Mouse (Mus musculus) midbrain, embryonic 11.5 days (tissue): ENCODE results near the gene Stfa2. TPM values are rescaled to one million over a fixed set of nuclear protein-coding genes. Genes with fewer than 3 reads are reported as not detected.
"Not testable (repeated sequence)": the region's sequence is repeated elsewhere in the genome, so short reads cannot be mapped to it uniquely, and the experiment has no call there.

Source experiments
- ATAC-seq: fragments of 200-750 bp; cut with Nextera tagmentation; 2 replicates; pipeline ENCODE4 v1.8.0; 2017; ENCODE audit warnings: moderate TSS enrichment, moderate library complexity; ENCODE audit not compliant: low FRiP score
- DNase-seq: peaks from one replicate; pipeline ENCODE4 v3.0.0; 2015; ENCODE audit warnings: low spot score; ENCODE audit errors: missing footprints
- H3K27ac ChIP-seq: fragments of 300-500 bp; sonication (generic); 2 replicates; pipeline ENCODE4 v1.5.1; 2014; ENCODE audit warnings: low read depth, low read length
- H3K27me3 ChIP-seq: fragments of 300-500 bp; sonication (generic); 2 replicates; pipeline ENCODE4 v1.6.1; 2014; ENCODE audit warnings: mild to moderate bottlenecking, low read length, moderate library complexity, mixed read lengths; ENCODE audit not compliant: control insufficient read depth, insufficient read depth
- H3K36me3 ChIP-seq: fragments of 300-500 bp; sonication (generic); 2 replicates; pipeline ENCODE4 v1.6.1; 2014; ENCODE audit warnings: mild to moderate bottlenecking, low read length, moderate library complexity, mixed read lengths; ENCODE audit not compliant: control insufficient read depth, insufficient read depth
- H3K4me1 ChIP-seq: fragments of 300-500 bp; sonication (generic); 2 replicates; pipeline ENCODE4 v1.6.1; 2014; ENCODE audit warnings: low read length; ENCODE audit not compliant: control insufficient read depth, insufficient read depth
- H3K4me2 ChIP-seq: fragments of 300-500 bp; sonication (generic); 2 replicates; pipeline ENCODE4 v1.6.1; 2014; ENCODE audit warnings: mild to moderate bottlenecking, moderate library complexity
- H3K4me3 ChIP-seq: fragments of 300-500 bp; sonication (generic); 2 replicates; pipeline ENCODE4 v1.5.1; 2014; ENCODE audit warnings: low read depth, low read length
- H3K9ac ChIP-seq: fragments of 300-500 bp; sonication (generic); 2 replicates; pipeline ENCODE4 v1.6.1; 2014; ENCODE audit warnings: low read length
- H3K9me3 ChIP-seq: fragments of 300-500 bp; sonication (generic); 2 replicates; pipeline ENCODE4 v1.6.1; 2016; ENCODE audit warnings: low read length; ENCODE audit not compliant: control insufficient read depth
- WGBS: fragments of 180-500 bp; shearing (Covaris S2); extraction: QIAGEN DNeasy Blood & Tissue Kit; methylation state at CpG from one replicate; pipeline ENCODE4 v1.1.7; 2014; 5-methylcytosine and 5-hydroxymethylcytosine counted together
- polyA plus RNA-seq: library from polyadenylated mRNA; unstranded; fragments of >200 nt; fragmentation: Nextera tagmentation; extraction: Ambion mirVana; gene quantifications from 2 replicates; pipeline ENCODE4 v1.2.1, GENCODE M21; 2014

The Stfa2 gene
- not detected in 2 replicates for polyA plus RNA-seq

- no peak within 1 kb of the TSS for H3K27ac ChIP-seq
- DNase-seq = no peak
- H3K9me3 ChIP-seq = no peaks in the 10 kb centered on the region
- no peak within 1 kb of the TSS for H3K4me2 ChIP-seq
- H3K4me1 ChIP-seq = no peaks in the 10 kb centered on the region
- no peaks in the 10 kb centered on the region for H3K27me3 ChIP-seq
- no peak within 1 kb of the TSS for H3K4me3 ChIP-seq
- H3K36me3 ChIP-seq = no peaks in the 10 kb centered on the region
- no peak within 1 kb of the TSS for H3K9ac ChIP-seq
- ATAC-seq = no peak
Observed at GRCm38 (mm10) chr16:36408357-36408756, at the start of gene Stfa2. Gene Stfa2, minus strand, starts transcription at chr16:36408457.

GRCm38 (mm10) chr16:36455342-36455802 lies 47.1 kb upstream of the Stfa2 start, which contains the start of gene Stfa3:
Gene Stfa3, minus strand, starts transcription at chr16:36455392.
- Histone ChIP-seq H3K27me3 (no peaks in the 10 kb centered on the region), H3K27ac (no peak within 1 kb of the TSS), H3K36me3 (no peaks in the 10 kb centered on the region), H3K9me3 (no peaks in the 10 kb centered on the region), H3K4me2 (no peak within 1 kb of the TSS), H3K4me1 (peaks cover 3% of the 10 kb centered on the region; the same call in 1 of the 2 replicates), H3K9ac (no peak within 1 kb of the TSS), H3K4me3 (no peak within 1 kb of the TSS)
- WGBS = 90% methylated on average over 4 of the region's 4 CpGs
- ATAC-seq = no peak
- DNase-seq = no peak

GRCm38 (mm10) chr16:36420979-36421378 lies 12.7 kb upstream of the Stfa2 start:
- not testable (repeated sequence) for DNase-seq, ATAC-seq, H3K27ac ChIP-seq, H3K4me3 ChIP-seq, H3K27me3 ChIP-seq, H3K4me2 ChIP-seq, H3K36me3 ChIP-seq, H3K9ac ChIP-seq, H3K4me1 ChIP-seq, H3K9me3 ChIP-seq
- WGBS = 81% methylated on average over 1 of the region's 1 CpGs

GRCm38 (mm10) chr16:36389060-36389459 lies 19.2 kb downstream of the Stfa2 start:
- Histone ChIP-seq H3K9ac (no peak overlapping the region), H3K27ac (no peak overlapping the region), H3K9me3 (no peaks in the 10 kb centered on the region), H3K36me3 (no peaks in the 10 kb centered on the region), H3K4me3 (no peak overlapping the region), H3K4me1 (no peaks in the 10 kb centered on the region), H3K4me2 (no peak overlapping the region), H3K27me3 (no peaks in the 10 kb centered on the region)
- ATAC-seq = no peak
- 30% methylated on average over 4 of the region's 4 CpGs for WGBS
- no peak for DNase-seq

- not testable (repeated sequence) for DNase-seq, H3K9me3 ChIP-seq, H3K4me3 ChIP-seq, H3K27ac ChIP-seq, H3K4me2 ChIP-seq, H3K9ac ChIP-seq, ATAC-seq, H3K4me1 ChIP-seq, H3K36me3 ChIP-seq, H3K27me3 ChIP-seq
- 85% methylated on average over 3 of the region's 3 CpGs for WGBS
Observed at GRCm38 (mm10) chr16:36367648-36368047, 40.6 kb downstream of the Stfa2 start, which contains the start of gene BC100530. Gene BC100530, minus strand, starts transcription at chr16:36367748.

Other genes with a start within 250 kb of the Stfa2 start
- gene Gm5483, start 224.2 kb downstream of the Stfa2 start, polyA plus RNA-seq = 0.78 TPM in 1 of 2 replicates, not detected in the other
- gene Gm5416, start 198.1 kb downstream of the Stfa2 start, polyA plus RNA-seq = not detected in 2 replicates
- gene 2010005H15Rik, start 187.0 kb downstream of the Stfa2 start, polyA plus RNA-seq = not detected in 2 replicates
- gene Stfa1, start 131.5 kb downstream of the Stfa2 start, polyA plus RNA-seq = 0.90 and 1.4 TPM in 2 replicates
- gene BC117090, start 74.1 kb downstream of the Stfa2 start, polyA plus RNA-seq = not detected in 2 replicates
- 0.87 and 0.90 TPM in 2 replicates for gene BC100530, start 40.7 kb downstream of the Stfa2 start, polyA plus RNA-seq
- gene Stfa3, start 46.9 kb upstream of the Stfa2 start, polyA plus RNA-seq = not detected in 2 replicates
- gene Casr, start 153.7 kb upstream of the Stfa2 start, polyA plus RNA-seq = 0.20 TPM in 1 of 2 replicates, not detected in the other